19 mouse cellular contexts compared by ENCODE assay signal in genomic region chr11:86610239-86610638, GRCm38 (mm10).
DNase-seq lines count a peak whose midpoint lies in the region; ATAC-seq and TF ChIP-seq lines count a peak whose summit lies in the region.
"Had no signal": no experiment of that assay in that cellular context is flagged by ENCODE, and none has a peak within 500 bp of the region (broad histone marks: within the 10 kb centered on the region; RNA-seq: fewer than 3 reads in every experiment).

No protein-coding gene starts in this region.

- DNase-seq in 3T3-L1 (ENCODE audit: low read depth, low spot score) = peak; percentile 47
- peak; percentile 70 for DNase-seq in MEL-GATA-1-ER (ENCODE audit: extremely low read depth, low read depth)
- DNase-seq in liver, postnatal 0 days = no peak
- DNase-seq in forebrain, embryonic 14.5 days (ENCODE audit: low spot score) = no peak
- no peak for DNase-seq in embryo, embryonic 10.5 days (ENCODE audit: low spot score)
- DNase-seq in kidney, postnatal 14 days = no peak
- DNase-seq: adrenal gland, postnatal 14 days; cerebellum, adult 8-10 months; forebrain, postnatal 0 days; gastrocnemius, postnatal 36 days; midbrain, embryonic 14.5 days; thymus, adult 2 months had no signal

- H3K27ac ChIP-seq in liver, postnatal 0 days (ENCODE audit: low read depth) = peak overlapping the region; percentile 55
- no peak overlapping the region for H3K27ac ChIP-seq in forebrain, embryonic 16.5 days (ENCODE audit: low read length)
- H3K27ac ChIP-seq in forebrain, embryonic 14.5 days (ENCODE audit: low read depth, low read length) = no peak overlapping the region
- H3K27ac ChIP-seq: embryonic facial prominence, embryonic 13.5 days; limb, embryonic 10.5 days; neural tube, embryonic 13.5 days had no signal

- H3K4me1 ChIP-seq in liver, postnatal 0 days (ENCODE audit: insufficient read depth) = peaks cover 24% of the 10 kb centered on the region
- H3K4me1 ChIP-seq in forebrain, embryonic 16.5 days (replicated peaks; ENCODE audit: control insufficient read depth, insufficient read depth, low read length) = no peaks in the 10 kb centered on the region
- no peaks in the 10 kb centered on the region for H3K4me1 ChIP-seq in forebrain, embryonic 14.5 days (ENCODE audit: control insufficient read depth, insufficient read depth, low read length)
- H3K4me1 ChIP-seq: embryonic facial prominence, embryonic 13.5 days; limb, embryonic 10.5 days; neural tube, embryonic 13.5 days had no signal

- peaks cover 18% of the 10 kb centered on the region for H3K36me3 ChIP-seq in liver, postnatal 0 days (replicated peaks; ENCODE audit: insufficient read depth, low read length)
- H3K36me3 ChIP-seq in forebrain, embryonic 16.5 days (ENCODE audit: control insufficient read depth, insufficient read depth) = peaks cover 6% of the 10 kb centered on the region
- H3K36me3 ChIP-seq in forebrain, embryonic 14.5 days (ENCODE audit: control insufficient read depth, insufficient read depth, low read length) = peaks cover 11% of the 10 kb centered on the region; the same call in 1 of the 2 replicates

- H3K4me3 ChIP-seq in liver, postnatal 0 days (ENCODE audit: low read depth, low read length) = no peak overlapping the region
- no peak overlapping the region for H3K4me3 ChIP-seq in forebrain, embryonic 16.5 days (replicated peaks; ENCODE audit: low read length)
- no peak overlapping the region for H3K4me3 ChIP-seq in forebrain, embryonic 14.5 days (ENCODE audit: low read depth, low read length)
- H3K4me3 ChIP-seq: embryonic facial prominence, embryonic 13.5 days; limb, embryonic 10.5 days; neural tube, embryonic 13.5 days had no signal

- H3K4me2 ChIP-seq in liver, postnatal 0 days (ENCODE audit: low read depth, low read length) = no peak overlapping the region
- no peak overlapping the region for H3K4me2 ChIP-seq in forebrain, embryonic 16.5 days (ENCODE audit: low read length)
- H3K4me2 ChIP-seq in forebrain, embryonic 14.5 days (ENCODE audit: low read length) = no peak overlapping the region
- H3K4me2 ChIP-seq: embryonic facial prominence, embryonic 13.5 days; neural tube, embryonic 13.5 days had no signal

- H3K9me3 ChIP-seq in liver, postnatal 0 days (ENCODE audit: low read length) = no peaks in the 10 kb centered on the region
- H3K9me3 ChIP-seq in forebrain, embryonic 16.5 days (ENCODE audit: control insufficient read depth, low read length) = no peaks in the 10 kb centered on the region
- H3K9me3 ChIP-seq in forebrain, embryonic 14.5 days (replicated peaks; ENCODE audit: control insufficient read depth, low read length) = no peaks in the 10 kb centered on the region
- H3K9me3 ChIP-seq: embryonic facial prominence, embryonic 13.5 days; limb, embryonic 10.5 days; neural tube, embryonic 13.5 days had no signal

- 44% methylated on average over 3 of the region's 3 CpGs for WGBS in liver, postnatal 0 days (ENCODE audit: insufficient replicate concordance)
- WGBS in forebrain, embryonic 16.5 days = 96% methylated on average over 3 of the region's 3 CpGs
- 93% methylated on average over 3 of the region's 3 CpGs for WGBS in forebrain, embryonic 14.5 days

- H3K9ac ChIP-seq in liver, postnatal 0 days (replicated peaks) = no peak overlapping the region
- no peak overlapping the region for H3K9ac ChIP-seq in forebrain, embryonic 16.5 days (replicated peaks; ENCODE audit: low read depth, low read length)
- H3K9ac ChIP-seq in forebrain, embryonic 14.5 days (ENCODE audit: low read length) = no peak overlapping the region
- H3K9ac ChIP-seq: embryonic facial prominence, embryonic 13.5 days; forebrain, postnatal 0 days; neural tube, embryonic 13.5 days had no signal

- H3K27me3 ChIP-seq in liver, postnatal 0 days (ENCODE audit: insufficient read depth, low read length) = no peaks in the 10 kb centered on the region
- H3K27me3 ChIP-seq in forebrain, embryonic 16.5 days (replicated peaks; ENCODE audit: control insufficient read depth, insufficient read depth, low read length) = no peaks in the 10 kb centered on the region
- no peaks in the 10 kb centered on the region for H3K27me3 ChIP-seq in forebrain, embryonic 14.5 days (replicated peaks; ENCODE audit: control insufficient read depth, insufficient read depth, low read length)
- H3K27me3 ChIP-seq: embryonic facial prominence, embryonic 13.5 days; neural tube, embryonic 13.5 days had no signal

- peak; percentile 23; the same call in 1 of the 2 replicates for ATAC-seq in granulocyte monocyte progenitor cell, adult 5-6 weeks (replicated peaks; ENCODE audit: poor library complexity, severe bottlenecking)
- ATAC-seq in liver, postnatal 0 days = peak; percentile 77
- no peak for ATAC-seq in forebrain, embryonic 16.5 days
- no peak for ATAC-seq in forebrain, embryonic 14.5 days
- ATAC-seq: CD4-positive, CD25-positive, alpha-beta regulatory T cell, adult 4 months; forebrain, postnatal 0 days; lung, postnatal 0 days had no signal

- TF ChIP-seq CTCF in liver, postnatal 0 days (IDR thresholded peaks at IDR 0.05; ENCODE audit: low read depth) = no peak

- TF ChIP-seq EP300 in liver, postnatal 0 days (IDR thresholded peaks at IDR 0.05; ENCODE audit: low read depth) = peak; percentile 83

Comparison
In these comparisons a context has a peak if more than half of its experiments do, and no peak if none do; other contexts are left out.
1. DNase-seq: peak in 3T3-L1 (single experiment) and MEL-GATA-1-ER (single experiment); none in liver, postnatal 0 days (single experiment), forebrain, embryonic 14.5 days (single experiment), embryo, embryonic 10.5 days (single experiment) and kidney, postnatal 14 days (single experiment).
2. ATAC-seq: peak in granulocyte monocyte progenitor cell, adult 5-6 weeks (single experiment) and liver, postnatal 0 days (single experiment); none in forebrain, embryonic 16.5 days (single experiment) and forebrain, embryonic 14.5 days (single experiment).